Mouse (Mus musculus): ENCODE data around the gene Itgb3.

GRCm38 (mm10) chr11:104609733-104610132 is 1.9 kb downstream of the Itgb3 start:
- no peak for TF ChIP-seq CTCF (IDR thresholded peaks at IDR 0.05; ENCODE audit: insufficient read depth, low read depth, low read length)
- no peak for TF ChIP-seq POLR2A (IDR thresholded peaks at IDR 0.05; ENCODE audit: insufficient read depth, low read depth, low read length)
